8 mouse cellular contexts compared by ENCODE assay signal in the genomic region with DNA sequence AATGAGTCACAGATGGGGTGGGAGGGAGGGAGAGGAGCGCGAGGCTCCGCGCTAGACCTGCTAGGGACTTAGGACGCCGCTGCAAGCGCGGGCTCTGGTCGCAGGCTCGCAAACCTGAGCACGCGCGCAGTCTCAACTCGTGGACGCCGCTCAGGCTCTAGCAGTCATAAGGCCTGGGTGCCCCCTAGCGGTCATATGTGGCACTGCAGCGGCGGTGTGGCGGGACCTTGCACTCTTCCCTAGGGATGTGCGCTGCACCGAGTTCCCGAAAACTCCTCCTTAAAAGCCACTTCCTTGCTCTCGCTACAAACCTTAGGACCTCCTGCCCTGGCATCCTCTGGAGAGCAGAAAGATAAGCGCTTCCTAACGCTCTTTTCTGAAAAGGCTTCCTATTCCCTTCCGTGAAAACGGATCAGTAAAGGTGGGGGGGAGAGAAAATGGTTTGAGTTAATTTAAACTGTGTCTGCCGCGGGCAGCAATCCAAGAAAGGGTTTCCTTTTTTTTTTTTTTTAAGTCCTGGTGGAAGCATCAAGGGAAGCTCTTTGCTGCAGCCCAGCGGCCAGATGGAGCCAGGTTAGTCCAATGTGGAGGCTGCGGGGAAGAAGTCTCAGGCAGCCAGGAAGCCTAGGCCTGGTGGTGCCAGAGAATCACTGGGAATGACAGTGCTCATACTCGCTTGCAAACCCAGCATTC. TPM values are rescaled to one million over a fixed set of nuclear protein-coding genes. Genes with fewer than 3 reads are reported as not detected.
DNase-seq lines count a peak whose midpoint lies in the region; ATAC-seq lines count a peak whose summit lies in the region.

No protein-coding gene starts in this region.

- H3K4me2 ChIP-seq in hindbrain, embryonic 14.5 days (replicated peaks): peak overlapping the region; percentile 93

- 0 out of 2 replicates have a peak, but pooled peaks cover 5% of the 10 kb centered on the region for H3K27me3 ChIP-seq in hindbrain, embryonic 14.5 days (ENCODE audit: control insufficient read depth, insufficient read depth, low read length)

- peak; percentile 95 for ATAC-seq in hindbrain, embryonic 14.5 days (ENCODE audit: low FRiP score)

- H3K9me3 ChIP-seq in hindbrain, embryonic 14.5 days (ENCODE audit: control insufficient read depth, low read length): no peaks in the 10 kb centered on the region

- peak; percentile 94 for DNase-seq in R1 (ENCODE audit: low read depth, low spot score)
- DNase-seq in cerebellum, postnatal 14 days: peak; percentile 98 to 99
- DNase-seq in frontal cortex, postnatal 25 days (ENCODE audit: low spot score in 2 of 2): peak; percentile 98
- peak; percentile 98 for DNase-seq in hindbrain, embryonic 14.5 days (ENCODE audit: low spot score)
- DNase-seq in layer of hippocampus, postnatal 36 days: peak; percentile 94 to 95
- peak; percentile 92 for DNase-seq in lung, postnatal 25 days (ENCODE audit: low spot score)
- peak; percentile 98 for DNase-seq in retina, embryonic 14.5 days (ENCODE audit: low spot score)
- DNase-seq in thymus, postnatal 36 days: peak; percentile 85 to 86

- H3K4me1 ChIP-seq in hindbrain, embryonic 14.5 days (replicated peaks; ENCODE audit: control insufficient read depth, insufficient read depth, low read length): peaks cover 4% of the 10 kb centered on the region; the same call in 1 of the 2 replicates

- peak overlapping the region; percentile 30 for H3K4me3 ChIP-seq in hindbrain, embryonic 14.5 days (replicated peaks; ENCODE audit: low read length)

- peak overlapping the region; percentile 78 for H3K27ac ChIP-seq in hindbrain, embryonic 14.5 days

- no peaks in the 10 kb centered on the region for H3K36me3 ChIP-seq in hindbrain, embryonic 14.5 days (replicated peaks; ENCODE audit: control insufficient read depth, insufficient read depth)

- H3K9ac ChIP-seq in hindbrain, embryonic 14.5 days: peak overlapping the region; percentile 65

- WGBS in hindbrain, embryonic 14.5 days: 1% methylated on average over 33 of the region's 33 CpGs

RNA-seq across cellular contexts. Expression of a gene that starts 50.7 kb away (rescaled TPM):
- 4.1 and 5.2 TPM in 2 replicates for polyA plus RNA-seq in hindbrain, embryonic 14.5 days (2014; fragmentation: Nextera tagmentation; extraction: Ambion mirVana)
- 1 to 10 TPM; 3.5 to 3.9 TPM for total RNA-seq in layer of hippocampus, postnatal 36 days (2021)

Comparison
In these comparisons a context has a peak if more than half of its experiments do, and no peak if none do; other contexts are left out.
1. Peak in every context shown above with its lines: DNase-seq, ATAC-seq, H3K4me3 ChIP-seq and H3K27ac ChIP-seq.